Mouse (Mus musculus) embryo, embryonic 11 days (tissue): Measurements from ENCODE around the gene Gm12695.

ENCODE experiments used
- DNase-seq: peaks from one replicate; pipeline ENCODE4 v3.0.0-alpha.2; 2015

The Gm12695 gene

DNA sequence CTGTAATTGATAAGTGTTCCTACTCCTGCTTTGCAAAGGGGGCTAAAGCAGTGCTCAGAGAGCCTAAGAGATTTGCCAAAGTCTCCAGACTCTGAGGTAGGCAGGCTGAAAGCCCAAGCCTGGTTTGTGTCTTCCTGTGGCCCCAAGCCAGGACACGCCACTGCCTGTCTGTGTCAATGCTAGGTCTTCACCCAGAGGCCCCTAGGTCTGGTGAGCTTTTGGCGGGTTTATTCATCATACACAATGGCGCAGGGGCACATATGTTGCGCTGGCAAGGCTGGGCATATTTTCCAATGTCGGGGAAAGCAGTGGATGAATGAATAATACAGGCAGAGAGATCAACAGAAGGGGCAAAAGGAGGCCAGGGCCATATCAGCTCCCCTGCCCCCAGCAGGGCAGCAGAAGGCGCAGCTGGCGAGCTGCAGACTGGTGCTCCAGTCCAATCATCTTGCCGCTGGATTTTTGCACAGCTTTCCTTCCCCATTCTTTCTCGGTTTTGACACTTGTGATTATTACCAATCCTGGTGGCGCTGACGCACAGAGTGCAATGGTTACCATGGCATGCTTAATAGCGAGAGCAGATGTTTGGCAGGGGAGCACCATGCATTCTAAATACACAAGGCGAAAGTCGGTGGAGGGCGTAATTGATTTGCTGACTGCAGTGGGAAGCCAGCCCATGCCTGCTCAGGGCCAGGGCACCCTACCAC lies 87.3 kb downstream of the Gm12695 start:
- peak; percentile 22 for DNase-seq

- DNase-seq = peak; percentile 85
These were observed 88.2 kb downstream of the Gm12695 start for GRCm38 (mm10) chr4:96696614-96697360.

DNA sequence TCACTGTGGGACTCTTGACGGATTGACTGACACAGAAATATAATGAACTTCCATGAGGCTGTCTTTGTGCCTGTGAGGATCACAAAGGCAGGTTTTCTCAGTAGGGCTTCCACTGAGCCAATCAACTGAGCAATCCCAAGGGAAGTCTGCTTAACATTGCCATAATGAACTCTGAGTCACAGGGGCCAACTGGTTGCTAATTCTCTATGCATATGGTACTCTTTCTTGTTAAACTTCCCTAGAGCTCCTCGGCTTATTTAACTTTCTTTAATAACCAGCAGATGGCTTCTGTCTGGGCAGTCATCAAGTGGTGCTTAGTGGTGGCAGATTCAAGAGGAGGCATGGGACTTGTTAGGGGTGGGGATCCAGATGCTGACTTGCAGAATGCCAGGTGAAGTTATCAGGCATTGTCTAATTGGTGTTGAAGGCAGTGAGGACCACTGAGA lies 97.6 kb downstream of the Gm12695 start:
- peak; percentile 7 for DNase-seq

DNA sequence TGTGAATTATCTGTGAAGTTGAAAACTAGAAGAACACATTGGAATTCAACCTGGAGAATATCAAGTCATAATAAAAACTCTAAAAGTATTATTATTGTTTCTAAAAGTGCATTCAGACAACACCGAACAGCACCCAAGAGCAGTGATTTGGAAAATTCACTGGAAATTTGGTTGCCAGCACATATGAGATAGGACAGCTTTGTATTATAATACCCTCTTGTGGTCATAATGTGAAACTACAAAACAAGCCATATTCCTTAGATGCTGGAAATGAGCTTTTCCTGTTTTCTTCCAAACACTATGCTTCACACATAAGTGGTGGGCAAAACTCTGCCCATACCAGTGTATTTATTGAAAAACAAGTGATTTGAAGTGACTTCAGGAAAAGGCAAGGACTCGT lies 101.5 kb downstream of the Gm12695 start:
- peak; percentile 45 for DNase-seq

- no peak for DNase-seq
These were observed 104.0 kb downstream of the Gm12695 start for GRCm38 (mm10) chr4:96680966-96681365.

DNA sequence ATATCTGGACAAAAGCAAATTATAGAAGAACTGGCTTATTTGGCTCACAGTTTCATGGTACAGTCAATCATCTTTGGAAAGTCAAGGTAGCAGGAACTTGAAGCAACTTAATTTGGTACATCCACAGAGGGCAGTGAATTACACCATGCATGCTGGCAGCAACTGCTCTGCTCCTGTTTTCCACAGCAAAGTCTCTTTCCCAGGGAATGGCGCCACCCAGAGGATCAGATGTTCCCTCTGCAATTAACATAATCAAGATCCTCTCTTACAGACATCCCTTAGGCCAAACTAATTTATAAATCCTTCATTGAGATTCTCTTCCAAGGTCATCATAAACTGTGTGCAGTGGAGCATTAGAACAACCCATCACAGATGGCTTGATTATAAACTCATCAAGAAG lies 104.8 kb downstream of the Gm12695 start:
- DNase-seq = peak; percentile 5
